Mouse (Mus musculus) lung, embryonic 16.5 days (tissue): ENCODE data around the gene Tuba8. TPM values are rescaled to one million over a fixed set of nuclear protein-coding genes. Genes with fewer than 3 reads are reported as not detected.
A peak's percentile ranks its signal among the peaks of the same experiment; 100 is the strongest.

Experiments
- ATAC-seq: fragments of 200-750 bp; cut with Nextera tagmentation; 2 replicates; pipeline ENCODE4 v1.8.0; 2017; ENCODE audit warnings: low read depth, mild to moderate bottlenecking, moderate library complexity
- H3K27ac ChIP-seq: fragments of 300-500 bp; sonication (generic); 2 replicates; pipeline ENCODE4 v1.5.1; 2014; ENCODE audit warnings: mild to moderate bottlenecking, control low read depth, low read length
- H3K27me3 ChIP-seq: fragments of 300-500 bp; sonication (generic); 2 replicates; pipeline ENCODE4 v1.6.1; 2014; ENCODE audit warnings: low read depth, low read length, mixed read lengths; ENCODE audit not compliant: control insufficient read depth, insufficient read depth
- H3K36me3 ChIP-seq: fragments of 300-500 bp; sonication (generic); 2 replicates; pipeline ENCODE4 v1.6.1; 2014; ENCODE audit warnings: low read length; ENCODE audit not compliant: control insufficient read depth, insufficient read depth
- H3K4me1 ChIP-seq: fragments of 300-500 bp; sonication (generic); replicated peaks from 2 replicates; pipeline ENCODE4 v1.6.1; 2014; ENCODE audit warnings: low read length, mixed read lengths; ENCODE audit not compliant: control insufficient read depth, insufficient read depth
- H3K4me2 ChIP-seq: fragments of 300-500 bp; sonication (generic); 2 replicates; pipeline ENCODE4 v1.6.1; 2014; ENCODE audit warnings: low read depth, low read length, control low read depth
- H3K4me3 ChIP-seq: fragments of 300-500 bp; sonication (generic); 2 replicates; pipeline ENCODE4 v1.5.1; 2014; ENCODE audit warnings: mild to moderate bottlenecking, low read length, control low read depth
- H3K9ac ChIP-seq: fragments of 300-500 bp; sonication (generic); 2 replicates; pipeline ENCODE4 v1.6.1; 2014; ENCODE audit warnings: low read length, control low read depth
- H3K9me3 ChIP-seq: fragments of 300-500 bp; sonication (generic); 2 replicates; pipeline ENCODE4 v1.6.1; 2016; ENCODE audit warnings: low read length; ENCODE audit not compliant: control insufficient read depth
- whole genome bisulfite sequencing: fragments of 180-500 bp; shearing (Covaris S2); extraction: QIAGEN DNeasy Blood & Tissue Kit; methylation state at CpG from one replicate; pipeline ENCODE4 v1.1.7; 2014; 5-methylcytosine and 5-hydroxymethylcytosine counted together
- polyA plus RNA-seq: library from polyadenylated mRNA; unstranded; fragments of >200 nt; fragmentation: Nextera tagmentation; extraction: Ambion mirVana; gene quantifications from 2 replicates; pipeline ENCODE4 v1.2.1, GENCODE M21; 2015

Gene Tuba8
- 16.9 and 19.9 TPM in 2 replicates for polyA plus RNA-seq

DNA sequence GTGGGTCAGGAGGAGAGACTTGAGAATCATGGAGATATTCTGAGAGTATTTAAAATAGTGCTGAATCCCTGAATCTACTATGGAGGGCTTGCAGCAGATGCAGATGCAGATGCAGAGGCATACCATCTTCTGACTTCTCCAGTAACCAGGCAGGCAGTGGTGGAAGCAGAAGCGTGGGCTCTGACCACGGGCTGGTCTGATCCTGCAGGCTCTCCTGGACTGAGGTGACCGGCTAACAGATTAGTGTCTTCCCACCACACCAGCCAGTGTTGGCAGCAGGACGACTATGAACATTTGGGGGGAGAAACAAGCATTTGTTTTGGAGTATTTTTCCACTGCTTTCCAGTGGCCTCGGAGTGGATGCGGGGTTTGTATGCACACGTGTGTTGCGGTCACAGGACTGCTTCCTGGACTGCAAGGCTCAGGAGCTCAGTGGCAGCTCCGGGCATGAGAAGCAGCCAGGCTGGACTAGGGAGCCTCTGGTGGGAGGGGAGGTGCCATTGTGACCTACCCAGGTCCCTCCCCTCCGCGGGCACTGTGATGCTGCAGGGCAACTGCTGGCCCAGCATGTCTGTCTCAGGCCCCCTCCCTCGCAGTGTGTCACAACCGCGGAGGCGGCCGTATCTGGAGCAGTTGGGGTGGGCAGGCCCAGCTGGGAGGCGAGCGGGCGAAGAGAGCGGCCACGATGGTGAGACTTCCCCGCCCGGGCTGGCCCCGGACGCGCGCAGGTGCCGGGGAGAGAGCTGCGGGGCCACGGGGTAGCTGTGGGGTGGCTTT lies at the start of gene Tuba8:
Gene Tuba8, plus strand, starts transcription at position 548 of the 777 bp plus-strand sequence.
- Histone ChIP-seq H3K9ac (peak within 1 kb of the TSS; percentile 51), H3K4me2 (peak within 1 kb of the TSS; percentile 54), H3K9me3 (no peaks in the 10 kb centered on the region), H3K36me3 (no peaks in the 10 kb centered on the region), H3K27ac (peak within 1 kb of the TSS; percentile 53), H3K27me3 (peaks cover 7% of the 10 kb centered on the region), H3K4me1 (peaks cover 19% of the 10 kb centered on the region), H3K4me3 (peak within 1 kb of the TSS; percentile 43)
- ATAC-seq: peak; percentile 65
- WGBS: 6% methylated on average over 30 of the region's 30 CpGs

- Histone ChIP-seq H3K4me2 (no peak overlapping the region), H3K9ac (no peak overlapping the region), H3K27me3 (peaks cover 4% of the 10 kb centered on the region; the same call in 1 of the 2 replicates), H3K4me1 (peaks cover 8% of the 10 kb centered on the region; the same call in 1 of the 2 replicates), H3K4me3 (no peak overlapping the region), H3K27ac (no peak overlapping the region), H3K36me3 (no peaks in the 10 kb centered on the region), H3K9me3 (no peaks in the 10 kb centered on the region)
- WGBS: 47% methylated on average over 12 of the region's 12 CpGs
- ATAC-seq: peak; percentile 26; the same call in 1 of the 2 replicates
Measured at GRCm38 (mm10) chr6:121162616-121163015, 47.9 kb upstream of the Tuba8 start.

GRCm38 (mm10) chr6:121166098-121166552 lies 44.4 kb upstream of the Tuba8 start:
- peak; percentile 59 for ATAC-seq
- 17% methylated on average over 10 of the region's 10 CpGs for whole genome bisulfite sequencing
- Histone ChIP-seq H3K4me3 (no peak overlapping the region), H3K9me3 (no peaks in the 10 kb centered on the region), H3K27me3 (no peaks in the 10 kb centered on the region; the same call in 1 of the 2 replicates), H3K36me3 (no peaks in the 10 kb centered on the region), H3K4me1 (peaks cover 3% of the 10 kb centered on the region; the same call in 1 of the 2 replicates), H3K27ac (no peak overlapping the region), H3K9ac (no peak overlapping the region), H3K4me2 (no peak overlapping the region)

- H3K27ac ChIP-seq: no peak overlapping the region
- no peaks in the 10 kb centered on the region; the same call in 1 of the 2 replicates for H3K27me3 ChIP-seq
- no peak overlapping the region for H3K4me2 ChIP-seq
- no peaks in the 10 kb centered on the region for H3K36me3 ChIP-seq
- ATAC-seq: no peak
- H3K4me1 ChIP-seq: peaks cover 3% of the 10 kb centered on the region; the same call in 1 of the 2 replicates
- no peaks in the 10 kb centered on the region for H3K9me3 ChIP-seq
- H3K4me3 ChIP-seq: no peak overlapping the region
- no peak overlapping the region for H3K9ac ChIP-seq
- 78% methylated on average over 7 of the region's 7 CpGs for WGBS
Measured at GRCm38 (mm10) chr6:121167381-121167975, 43.0 kb upstream of the Tuba8 start.

GRCm38 (mm10) chr6:121171102-121171501 lies 39.4 kb upstream of the Tuba8 start:
- peak; percentile 27; the same call in 1 of the 2 replicates for ATAC-seq
- H3K27me3 ChIP-seq: no peaks in the 10 kb centered on the region; the same call in 1 of the 2 replicates
- no peak overlapping the region for H3K4me3 ChIP-seq
- H3K4me2 ChIP-seq: no peak overlapping the region
- H3K9me3 ChIP-seq: no peaks in the 10 kb centered on the region
- H3K36me3 ChIP-seq: no peaks in the 10 kb centered on the region
- H3K9ac ChIP-seq: no peak overlapping the region
- H3K4me1 ChIP-seq: peaks cover 3% of the 10 kb centered on the region; the same call in 1 of the 2 replicates
- no peak overlapping the region for H3K27ac ChIP-seq
- 36% methylated on average over 6 of the region's 6 CpGs for WGBS

DNA sequence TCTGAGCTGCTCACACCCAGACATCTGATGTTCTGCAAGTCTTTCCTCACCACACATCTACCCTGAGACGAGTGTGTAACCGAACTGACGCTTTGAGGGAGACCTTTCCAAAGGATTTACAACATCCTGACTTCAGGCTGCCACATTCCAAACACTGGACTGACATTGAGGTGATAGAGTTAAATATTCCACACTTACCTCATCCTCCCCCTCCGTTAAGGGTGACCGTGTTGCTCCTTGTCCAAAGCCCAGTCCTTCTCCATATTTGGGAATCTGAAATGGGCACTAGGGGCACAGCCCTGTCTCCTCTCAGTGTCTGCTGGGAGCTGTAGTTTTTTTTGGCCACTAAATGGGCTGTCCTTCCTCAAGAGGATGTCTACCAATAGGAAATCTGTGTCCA lies 37.0 kb upstream of the Tuba8 start:
- Histone ChIP-seq H3K4me3 (no peak overlapping the region), H3K9ac (no peak overlapping the region), H3K4me2 (no peak overlapping the region), H3K27me3 (no peaks in the 10 kb centered on the region; the same call in 1 of the 2 replicates), H3K36me3 (no peaks in the 10 kb centered on the region), H3K4me1 (no peaks in the 10 kb centered on the region; the same call in 1 of the 2 replicates), H3K27ac (no peak overlapping the region), H3K9me3 (no peaks in the 10 kb centered on the region)
- no peak for ATAC-seq
- 38% methylated on average over 5 of the region's 5 CpGs for WGBS

DNA sequence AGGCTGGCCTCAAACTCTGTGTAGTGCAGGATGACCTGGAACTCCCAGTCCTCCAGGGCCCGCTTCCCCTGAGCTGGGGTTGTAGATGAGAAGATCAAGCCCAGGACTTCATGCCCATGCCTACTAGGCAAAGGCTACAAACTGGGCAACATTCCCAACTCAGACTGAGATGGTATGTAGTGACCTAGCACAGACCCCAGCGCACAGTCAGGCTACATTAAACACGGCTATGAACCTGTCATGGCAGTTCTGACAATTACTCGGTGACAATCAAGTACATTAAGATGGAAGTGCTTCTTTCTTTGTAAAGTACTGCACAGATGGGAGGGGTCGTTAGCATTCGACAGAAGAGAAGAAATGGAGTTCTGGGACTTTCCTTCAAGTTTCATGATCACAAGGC lies 35.7 kb upstream of the Tuba8 start:
- Histone ChIP-seq H3K9me3 (no peaks in the 10 kb centered on the region), H3K36me3 (no peaks in the 10 kb centered on the region), H3K4me2 (no peak overlapping the region), H3K9ac (no peak overlapping the region), H3K4me3 (no peak overlapping the region), H3K27ac (no peak overlapping the region), H3K27me3 (no peaks in the 10 kb centered on the region; the same call in 1 of the 2 replicates), H3K4me1 (no peaks in the 10 kb centered on the region; the same call in 1 of the 2 replicates)
- WGBS: 91% methylated on average over 6 of the region's 6 CpGs
- ATAC-seq: no peak

- no peaks in the 10 kb centered on the region; the same call in 1 of the 2 replicates for H3K27me3 ChIP-seq
- H3K4me1 ChIP-seq: no peaks in the 10 kb centered on the region; the same call in 1 of the 2 replicates
- 43% methylated on average over 14 of the region's 14 CpGs for WGBS
- no peak overlapping the region for H3K4me3 ChIP-seq
- H3K27ac ChIP-seq: no peak overlapping the region
- no peaks in the 10 kb centered on the region for H3K36me3 ChIP-seq
- H3K9ac ChIP-seq: no peak overlapping the region
- no peaks in the 10 kb centered on the region for H3K9me3 ChIP-seq
- H3K4me2 ChIP-seq: no peak overlapping the region
- ATAC-seq: no peak
Measured at GRCm38 (mm10) chr6:121176011-121176730, 34.3 kb upstream of the Tuba8 start.
